Mouse (Mus musculus) right cerebral cortex, postnatal 4 days (tissue): Measurements from ENCODE around the gene Eaf2.

Experiments used
- DNase-seq: peaks from one replicate; pipeline ENCODE4 v3.0.0-alpha.2; 2022

Gene Eaf2

GRCm38 (mm10) chr16:36747068-36747467 lies 127.7 kb downstream of the Eaf2 start:
- DNase-seq: no peak

- no peak for DNase-seq
Observed at GRCm38 (mm10) chr16:36743580-36743979, 131.2 kb downstream of the Eaf2 start.
